Mouse (Mus musculus): ENCODE results near the gene Otub2. TPM values are rescaled to one million over a fixed set of nuclear protein-coding genes. Genes with fewer than 3 reads are reported as not detected.
A peak's percentile ranks its signal among the peaks of the same experiment; 100 is the strongest.

The Otub2 gene
- total and polyA plus RNA-seq, 3 experiments, result 8.4 to 126 (median 12.3) TPM

- H3K36me3 ChIP-seq (ENCODE audit: control insufficient read depth in 1 of 2, insufficient read depth in 2 of 2, low read length in 2 of 2), result peaks cover 13 to 35% of the 10 kb centered on the region in 2 experiments
- peaks cover 38% of the 10 kb centered on the region for H3K79me2 ChIP-seq (ENCODE audit: control insufficient read depth, insufficient read depth, low read length, poor library complexity)
- no peaks in the 10 kb centered on the region for H3K9me3 ChIP-seq (replicated peaks; ENCODE audit: insufficient read depth, low read length)
- H3K4me1 ChIP-seq (ENCODE audit: control insufficient read depth in 1 of 2, insufficient read depth in 2 of 2, low read length in 2 of 2), result peaks cover 11 to 12% of the 10 kb centered on the region in 2 experiments; a peak in 3 of 4 replicates
- peak within 1 kb of the TSS; percentile 74 for H3K27ac ChIP-seq (ENCODE audit: control insufficient read depth, low read depth, low read length)
- H3K9ac ChIP-seq (ENCODE audit: control insufficient read depth, low read depth, low read length, poor library complexity, severe bottlenecking), result peak within 1 kb of the TSS; percentile 86
- peak; percentile 99 for DNase-seq (ENCODE audit: low read depth, low spot score)
- H3K4me3 ChIP-seq (ENCODE audit: control insufficient read depth in 1 of 2, insufficient read depth in 1 of 2, low read depth in 2 of 2, low read length in 2 of 2), result peak within 1 kb of the TSS; percentile 87
- no peaks in the 10 kb centered on the region for H3K27me3 ChIP-seq (ENCODE audit: control insufficient read depth in 1 of 2, insufficient read depth in 2 of 2, low read length in 2 of 2)
- TF ChIP-seq CTCF (IDR thresholded peaks at IDR 0.05 in 2 of 3, conservative IDR thresholded peaks at IDR 0.05 in 1 of 3; ENCODE audit: control insufficient read depth in 1 of 3, insufficient read depth in 1 of 3, low read depth in 2 of 3, low read length in 3 of 3, poor library complexity in 1 of 3, severe bottlenecking in 1 of 3), result peak; percentile 51 to 94 (median 83)
- TF ChIP-seq NRF1 (IDR thresholded peaks at IDR 0.05; ENCODE audit: insufficient read depth, low read depth, low read length, poor library complexity, severe bottlenecking), result peak; percentile 87
- peak; percentile 43; the same call in 1 of the 2 replicates for TF ChIP-seq CHD2 (IDR thresholded peaks at IDR 0.05; ENCODE audit: low read length)
- peak; percentile 85 for TF ChIP-seq ZC3H11A (IDR thresholded peaks at IDR 0.05; ENCODE audit: low read depth, low read length)
- TF ChIP-seq ZMIZ1 (IDR thresholded peaks at IDR 0.05; ENCODE audit: low read depth, low read length), result peak; percentile 31; the same call in 1 of the 2 replicates
- peak; percentile 75 to 93 for TF ChIP-seq POLR2A (IDR thresholded peaks at IDR 0.05; ENCODE audit: control insufficient read depth in 1 of 2, insufficient read depth in 1 of 2, low read depth in 1 of 2, low read length in 2 of 2, poor library complexity in 1 of 2)
- 0 out of 2 replicates have a peak, but pooled peaks have one; percentile 6 for TF ChIP-seq MAZ (IDR thresholded peaks at IDR 0.05; ENCODE audit: low read depth, low read length)
- TF ChIP-seq USF2 (IDR thresholded peaks at IDR 0.05; ENCODE audit: borderline replicate concordance in 1 of 2, insufficient read depth in 1 of 2, low read depth in 1 of 2, low read length in 2 of 2), result no peak
- TF ChIP-seq USF1 (IDR thresholded peaks at IDR 0.05; ENCODE audit: low read depth, low read length), result 0 out of 2 replicates have a peak, but pooled peaks have one; percentile 33
- TF ChIP-seq GATA1 (IDR thresholded peaks at IDR 0.05; ENCODE audit: low read depth, low read length), result peak; percentile 97
- no peak for TF ChIP-seq GABPA (IDR thresholded peaks at IDR 0.05; ENCODE audit: low read depth, low read length)
- no peak for TF ChIP-seq MAFK (IDR thresholded peaks at IDR 0.05; ENCODE audit: borderline replicate concordance, low read depth, low read length)
- TF ChIP-seq SIN3A (IDR thresholded peaks at IDR 0.05; ENCODE audit: low read length), result peak; percentile 100
- TF ChIP-seq POLR2AphosphoS5 (IDR thresholded peaks at IDR 0.05; ENCODE audit: borderline replicate concordance, low read depth, low read length), result no peak
- peak; percentile 91 for TF ChIP-seq MYC (IDR thresholded peaks at IDR 0.05; ENCODE audit: low read depth, low read length)
- TF ChIP-seq POLR2AphosphoS2 (IDR thresholded peaks at IDR 0.05; ENCODE audit: low read length), result peak; percentile 84
- TF ChIP-seq EP300 (IDR thresholded peaks at IDR 0.05; ENCODE audit: low read depth in 1 of 2, low read length in 2 of 2), result peak in 1 of 2 experiments; percentile 37; a peak in 1 of 4 replicates
- TF ChIP-seq TBP (IDR thresholded peaks at IDR 0.05; ENCODE audit: low read depth, low read length), result peak; percentile 85
- peak; percentile 98 for TF ChIP-seq ELF1 (IDR thresholded peaks at IDR 0.05; ENCODE audit: low read depth, low read length)
- TF ChIP-seq MAX (IDR thresholded peaks at IDR 0.05; ENCODE audit: low read length), result peak; percentile 83
- TF ChIP-seq E2F4 (IDR thresholded peaks at IDR 0.05; ENCODE audit: borderline replicate concordance, low read depth, low read length), result no peak
- TF ChIP-seq HCFC1 (IDR thresholded peaks at IDR 0.05; ENCODE audit: low read depth, low read length), result peak; percentile 96
- TF ChIP-seq ZKSCAN1 (IDR thresholded peaks at IDR 0.05; ENCODE audit: low read depth, low read length), result no peak
- TF ChIP-seq CHD1 (IDR thresholded peaks at IDR 0.05; ENCODE audit: low read depth, low read length), result no peak
- TF ChIP-seq ETS1 (IDR thresholded peaks at IDR 0.05; ENCODE audit: low read depth, low read length), result peak; percentile 79
- peak; percentile 87 for TF ChIP-seq SMC3 (IDR thresholded peaks at IDR 0.05; ENCODE audit: low read depth, low read length)
- TF ChIP-seq TCF12 (IDR thresholded peaks at IDR 0.05; ENCODE audit: low read depth, low read length), result peak; percentile 75
- no peak for TF ChIP-seq ZNF384 (IDR thresholded peaks at IDR 0.05; ENCODE audit: low read depth, low read length)
- TF ChIP-seq NELFE (IDR thresholded peaks at IDR 0.05; ENCODE audit: low read depth, low read length), result peak; percentile 85
- no peak; the same call in 1 of the 2 replicates for TF ChIP-seq MEF2A (IDR thresholded peaks at IDR 0.05; ENCODE audit: extremely low read depth, insufficient replicate concordance, low read depth, low read length, poor library complexity, severe bottlenecking)
- no peak for TF ChIP-seq TAL1 (IDR thresholded peaks at IDR 0.05; ENCODE audit: low read length)
- TF ChIP-seq MYB (IDR thresholded peaks at IDR 0.05; ENCODE audit: low read depth, low read length), result no peak; the same call in 1 of the 2 replicates
- peak; percentile 93 for TF ChIP-seq RAD21 (IDR thresholded peaks at IDR 0.05; ENCODE audit: low read depth, low read length)
- TF ChIP-seq UBTF (IDR thresholded peaks at IDR 0.05; ENCODE audit: borderline replicate concordance, insufficient read depth, low read depth, low read length), result no peak
- 0 out of 2 replicates have a peak, but pooled peaks have one; percentile 8 for TF ChIP-seq RCOR1 (IDR thresholded peaks at IDR 0.05; ENCODE audit: low read depth, low read length)
These were observed 37.4 kb downstream of the Otub2 start, which contains the start of gene Ddx24 for GRCm38 (mm10) chr12:103425729-103426470. Gene Ddx24 (minus strand): TSS chr12:103425830.

All from MEL (cell line).